Mouse (Mus musculus) cerebellum, adult 2 months (tissue): ENCODE results near the gene Nudt2.

Experiments
- CTCF ChIP-seq: fragments of 200-500 bp; IDR thresholded peaks from 2 replicates; pipeline ENCODE4 v1.5.1; 2011; ENCODE audit warnings: low read depth, mild to moderate bottlenecking, control low read depth, low read length, moderate library complexity, borderline replicate concordance; ENCODE audit not compliant: insufficient read depth
- POLR2A ChIP-seq: fragments of 200-500 bp; IDR thresholded peaks from 2 replicates; pipeline ENCODE4 v1.6.1; 2011; ENCODE audit warnings: low read length, control low read depth, borderline replicate concordance; ENCODE audit not compliant: insufficient read depth

DNA sequence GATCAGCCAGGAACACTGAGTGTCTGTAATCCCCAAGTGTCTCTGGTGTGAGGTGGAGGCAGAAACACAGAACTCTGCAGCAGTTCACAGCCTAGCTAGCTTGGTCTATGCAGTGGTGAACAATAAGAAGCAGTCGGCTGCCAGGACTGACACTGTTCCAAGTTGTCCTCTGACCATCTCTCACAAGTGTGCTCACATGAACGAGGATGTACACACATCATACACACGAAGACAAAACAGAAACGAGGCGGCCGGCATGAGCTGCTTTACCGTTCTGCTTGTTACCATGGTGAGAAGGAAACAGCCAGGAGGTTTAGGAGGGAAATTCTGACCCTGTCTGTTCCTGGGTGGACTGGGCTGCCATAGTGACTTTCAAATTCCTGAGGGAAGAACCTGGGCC, 61.6 kb downstream of the Nudt2 start:
- no peak for TF ChIP-seq POLR2A
- no peak for TF ChIP-seq CTCF
